Mouse (Mus musculus) stomach, postnatal 0 days (tissue): ENCODE results near the gene 1110012L19Rik. TPM values are rescaled to one million over a fixed set of nuclear protein-coding genes. Genes with fewer than 3 reads are reported as not detected.
A peak's percentile ranks its signal among the peaks of the same experiment; 100 is the strongest.
"Not testable (repeated sequence)": the region's sequence is repeated elsewhere in the genome, so short reads cannot be mapped to it uniquely, and the experiment has no call there.

Experiments used
- ATAC-seq: fragments of 200-750 bp; cut with Nextera tagmentation; 2 replicates; pipeline ENCODE4 v1.8.0; 2017; ENCODE audit not compliant: low FRiP score, low TSS enrichment
- DNase-seq: peaks from one replicate; pipeline ENCODE4 v3.0.0-alpha.2; 2016; ENCODE audit warnings: low spot score
- H3K27ac ChIP-seq: fragments of 300-500 bp; sonication (generic); replicated peaks from 2 replicates; pipeline ENCODE4 v1.5.1; 2014; ENCODE audit warnings: mild to moderate bottlenecking, control low read depth
- H3K27me3 ChIP-seq: fragments of 300-500 bp; sonication (generic); 2 replicates; pipeline ENCODE4 v1.6.1; 2014; ENCODE audit warnings: low read length; ENCODE audit not compliant: control insufficient read depth, insufficient read depth
- H3K36me3 ChIP-seq: fragments of 300-500 bp; sonication (generic); 2 replicates; pipeline ENCODE4 v1.6.1; 2014; ENCODE audit warnings: low read length, mixed read lengths; ENCODE audit not compliant: control insufficient read depth, insufficient read depth
- H3K4me1 ChIP-seq: fragments of 300-500 bp; sonication (generic); replicated peaks from 2 replicates; pipeline ENCODE4 v1.6.1; 2014; ENCODE audit warnings: antibody characterized with exemption; ENCODE audit not compliant: control insufficient read depth, insufficient read depth
- H3K4me2 ChIP-seq: fragments of 300-500 bp; sonication (generic); replicated peaks from 2 replicates; pipeline ENCODE4 v1.6.1; 2014; ENCODE audit warnings: low read depth, mild to moderate bottlenecking, control low read depth, moderate library complexity
- H3K4me3 ChIP-seq: fragments of 300-500 bp; sonication (generic); 2 replicates; pipeline ENCODE4 v1.5.1; 2014; ENCODE audit warnings: low read depth, low read length, control low read depth
- H3K9ac ChIP-seq: fragments of 300-500 bp; sonication (generic); 2 replicates; pipeline ENCODE4 v1.6.1; 2014; ENCODE audit warnings: mild to moderate bottlenecking, low read length, control low read depth, mixed read lengths
- H3K9me3 ChIP-seq: fragments of 300-500 bp; sonication (generic); 2 replicates; pipeline ENCODE4 v1.6.1; 2016; ENCODE audit warnings: low read length; ENCODE audit not compliant: control insufficient read depth
- CTCF ChIP-seq: IDR thresholded peaks from 2 replicates; pipeline ENCODE4 v1.5.1; 2016; ENCODE audit warnings: antibody characterized with exemption, low read depth, mild to moderate bottlenecking, moderate library complexity
- EP300 ChIP-seq: optimal IDR thresholded peaks from 2 replicates; pipeline ENCODE3; 2016; ENCODE audit warnings: antibody characterized with exemption
- WGBS: fragments of 180-500 bp; shearing (Covaris S2); extraction: QIAGEN DNeasy Blood & Tissue Kit; methylation state at CpG from one replicate; pipeline ENCODE4 v1.1.7; 2014; 5-methylcytosine and 5-hydroxymethylcytosine counted together
- polyA plus RNA-seq: library from polyadenylated mRNA; unstranded; fragments of >200 nt; fragmentation: Nextera tagmentation; extraction: Ambion mirVana; gene quantifications from 2 replicates; pipeline ENCODE4 v1.2.1, GENCODE M21; 2015

1110012L19Rik gene
- polyA plus RNA-seq, 1 experiment from 2014 or later = 27.3 TPM

GRCm38 (mm10) chrX:70374469-70375110, 11.1 kb upstream of the 1110012L19Rik start:
- not testable (repeated sequence) for H3K4me2 ChIP-seq, ATAC-seq, H3K9me3 ChIP-seq, H3K4me1 ChIP-seq, H3K27me3 ChIP-seq, H3K4me3 ChIP-seq, H3K27ac ChIP-seq, DNase-seq, H3K36me3 ChIP-seq, H3K9ac ChIP-seq
- peak; percentile 44 for TF ChIP-seq CTCF
- 56% methylated on average over 5 of the region's 6 CpGs for WGBS

- H3K4me2 ChIP-seq = peak overlapping the region; percentile 49
- H3K4me1 ChIP-seq = no peaks in the 10 kb centered on the region
- peak overlapping the region; percentile 47 for H3K4me3 ChIP-seq
- no peaks in the 10 kb centered on the region for H3K36me3 ChIP-seq
- WGBS = 27% methylated on average over 3 of the region's 3 CpGs
- H3K27me3 ChIP-seq = no peaks in the 10 kb centered on the region
- ATAC-seq = no peak
- H3K27ac ChIP-seq = peak overlapping the region; percentile 88; the same call in 1 of the 2 replicates
- TF ChIP-seq CTCF (no peak), EP300 (no peak)
- H3K9ac ChIP-seq = peak overlapping the region; percentile 41; the same call in 1 of the 2 replicates
- no peak for DNase-seq
- no peaks in the 10 kb centered on the region for H3K9me3 ChIP-seq
These were observed 781 bp upstream of the 1110012L19Rik start for GRCm38 (mm10) chrX:70384917-70385275.

GRCm38 (mm10) chrX:70385962-70386351, 280 bp downstream of the 1110012L19Rik start:
- no peaks in the 10 kb centered on the region for H3K9me3 ChIP-seq
- no peak for DNase-seq
- no peak for TF ChIP-seq EP300
- no peak for TF ChIP-seq CTCF

GRCm38 (mm10) chrX:70392636-70393035, 7.0 kb downstream of the 1110012L19Rik start:
- not testable (repeated sequence) for H3K27ac ChIP-seq, H3K4me1 ChIP-seq, H3K27me3 ChIP-seq, H3K9ac ChIP-seq, ATAC-seq, H3K36me3 ChIP-seq, H3K4me3 ChIP-seq, DNase-seq, H3K4me2 ChIP-seq, H3K9me3 ChIP-seq

More at GRCm38 (mm10) chrX:70385962-70386351, 280 bp downstream of the 1110012L19Rik start:
- H3K36me3 ChIP-seq = no peaks in the 10 kb centered on the region
- H3K27me3 ChIP-seq = no peaks in the 10 kb centered on the region
- H3K4me3 ChIP-seq = peak overlapping the region; percentile 47
- peak overlapping the region; percentile 54 for H3K9ac ChIP-seq
- H3K4me2 ChIP-seq = peak overlapping the region; percentile 50
- H3K4me1 ChIP-seq = no peaks in the 10 kb centered on the region
- WGBS = 13% methylated on average over 11 of the region's 11 CpGs
- peak; percentile 61 for ATAC-seq
- H3K27ac ChIP-seq = peak overlapping the region; percentile 88

GRCm38 (mm10) chrX:70425473-70425872, 39.8 kb downstream of the 1110012L19Rik start:
- not testable (repeated sequence) for H3K9ac ChIP-seq, H3K27ac ChIP-seq, H3K4me2 ChIP-seq, H3K36me3 ChIP-seq, DNase-seq, H3K9me3 ChIP-seq, H3K4me3 ChIP-seq, H3K4me1 ChIP-seq, ATAC-seq, H3K27me3 ChIP-seq
- WGBS = 58% methylated on average over 3 of the region's 3 CpGs

Other genes with a start within 250 kb of the 1110012L19Rik start
- 3.2 and 3.3 TPM in 2 replicates for gene Ids, start 20.8 kb upstream of the 1110012L19Rik start, polyA plus RNA-seq
- 19.5 and 20.5 TPM in 2 replicates for gene Tmem185a, start 91.3 kb downstream of the 1110012L19Rik start, polyA plus RNA-seq